Mouse (Mus musculus) B cell, adult (primary cell): ENCODE results near the gene Gnrhr. TPM values are rescaled to one million over a fixed set of nuclear protein-coding genes. Genes with fewer than 3 reads are reported as not detected.

Experiments
- total RNA-seq: library from RNA; stranded (reverse); gene quantifications from 4 replicates; pipeline ENCODE4 v1.2.4, GENCODE M21; 2023; ENCODE audit not compliant: inconsistent age

Gnrhr gene
- total RNA-seq: not detected in 4 replicates

GRCm38 (mm10) chr5:86197801-86198200, at the start of gene Gnrhr:
TSS of gene Gnrhr (minus strand) at chr5:86197901.

GRCm38 (mm10) chr5:86172449-86173161, 25.1 kb downstream of the Gnrhr start, which contains the start of gene Uba6:
TSS of gene Uba6 (minus strand) at chr5:86172803.

Other genes starting within 250 kb of the Gnrhr start
- gene Cenpc1, start 132.3 kb downstream of the Gnrhr start, total RNA-seq: 22.6 to 29.4 TPM (median 26.4 TPM) in 4 replicates
- 222 to 299 TPM (median 252 TPM) in 4 replicates for gene Stap1, start 126.2 kb downstream of the Gnrhr start, total RNA-seq
- gene Uba6, start 25.1 kb downstream of the Gnrhr start, total RNA-seq: 20.8 to 24.1 TPM (median 21.0 TPM) in 4 replicates
- not detected in 4 replicates for gene Tmprss11c, start 91.4 kb upstream of the Gnrhr start, total RNA-seq
- gene Tmprss11d, start 175.5 kb upstream of the Gnrhr start, total RNA-seq: not detected in 4 replicates